Mouse (Mus musculus) kidney, postnatal 0 days (tissue): ENCODE measurements around the gene Stxbp1. TPM values are rescaled to one million over a fixed set of nuclear protein-coding genes. Genes with fewer than 3 reads are reported as not detected.

Experiments used
- ATAC-seq: fragments of 200-750 bp; cut with Nextera tagmentation; replicated peaks from 2 replicates; pipeline ENCODE4 v1.8.0; 2017; ENCODE audit warnings: low read depth, moderate number of reproducible peaks, moderate TSS enrichment, moderate library complexity; ENCODE audit not compliant: low FRiP score
- DNase-seq: peaks from one replicate; pipeline ENCODE4 v3.0.0-alpha.2; 2016; ENCODE audit warnings: low spot score
- H3K27ac ChIP-seq: fragments of 300-500 bp; sonication (generic); 2 replicates; pipeline ENCODE4 v1.5.1; 2014; ENCODE audit warnings: mild to moderate bottlenecking
- H3K27me3 ChIP-seq: fragments of 300-500 bp; sonication (generic); 2 replicates; pipeline ENCODE4 v1.6.1; 2014; ENCODE audit warnings: low read length, mixed read lengths; ENCODE audit not compliant: insufficient read depth
- H3K36me3 ChIP-seq: fragments of 300-500 bp; sonication (generic); 2 replicates; pipeline ENCODE4 v1.6.1; 2014; ENCODE audit warnings: low read length, mixed read lengths; ENCODE audit not compliant: insufficient read depth
- H3K4me1 ChIP-seq: fragments of 300-500 bp; sonication (generic); replicated peaks from 2 replicates; pipeline ENCODE4 v1.6.1; 2014; ENCODE audit warnings: antibody characterized with exemption, low read length, mixed read lengths; ENCODE audit not compliant: insufficient read depth
- H3K4me2 ChIP-seq: fragments of 300-500 bp; sonication (generic); 2 replicates; pipeline ENCODE4 v1.6.1; 2014; ENCODE audit warnings: mild to moderate bottlenecking, low read length, moderate library complexity, mixed read lengths
- H3K4me3 ChIP-seq: fragments of 300-500 bp; sonication (generic); replicated peaks from 2 replicates; pipeline ENCODE4 v1.5.1; 2014; ENCODE audit warnings: low read depth, low read length
- H3K9ac ChIP-seq: fragments of 300-500 bp; sonication (generic); 2 replicates; pipeline ENCODE4 v1.6.1; 2014; ENCODE audit warnings: low read depth, low read length
- H3K9me3 ChIP-seq: fragments of 300-500 bp; sonication (generic); replicated peaks from 2 replicates; pipeline ENCODE4 v1.6.1; 2016; ENCODE audit warnings: low read length, inconsistent platforms, mixed read lengths
- CTCF ChIP-seq: IDR thresholded peaks from 2 replicates; pipeline ENCODE4 v1.5.1; 2016; ENCODE audit warnings: antibody characterized with exemption, low read depth, mild to moderate bottlenecking, moderate library complexity
- WGBS: fragments of 180-500 bp; shearing (Covaris S2); extraction: QIAGEN DNeasy Blood & Tissue Kit; methylation state at CpG from one replicate; pipeline ENCODE4 v1.1.7; 2014; 5-methylcytosine and 5-hydroxymethylcytosine counted together
- polyA plus RNA-seq: library from polyadenylated mRNA; unstranded; fragments of >200 nt; fragmentation: Nextera tagmentation; extraction: Ambion mirVana; gene quantifications from 2 replicates; pipeline ENCODE4 v1.2.1, GENCODE M21; 2015

Stxbp1 gene
- polyA plus RNA-seq, 1 experiment from 2014 or later, result 14.3 TPM

GRCm38 (mm10) chr2:32750887-32751664 lies 96.0 kb downstream of the Stxbp1 start:
- peak; percentile 85 for DNase-seq
- Histone ChIP-seq H3K27ac (peak overlapping the region; percentile 3), H3K4me3 (peak overlapping the region; percentile 26), H3K9me3 (no peaks in the 10 kb centered on the region), H3K4me1 (0 out of 2 replicates have a peak, but pooled peaks cover 5% of the 10 kb centered on the region), H3K4me2 (peak overlapping the region; percentile 61), H3K9ac (no peak overlapping the region), H3K27me3 (no peaks in the 10 kb centered on the region), H3K36me3 (peaks cover 35% of the 10 kb centered on the region; the same call in 1 of the 2 replicates)
- peak; percentile 22; the same call in 1 of the 2 replicates for TF ChIP-seq CTCF
- peak; percentile 91 for ATAC-seq
- 21% methylated on average over 31 of the region's 31 CpGs for WGBS

DNA sequence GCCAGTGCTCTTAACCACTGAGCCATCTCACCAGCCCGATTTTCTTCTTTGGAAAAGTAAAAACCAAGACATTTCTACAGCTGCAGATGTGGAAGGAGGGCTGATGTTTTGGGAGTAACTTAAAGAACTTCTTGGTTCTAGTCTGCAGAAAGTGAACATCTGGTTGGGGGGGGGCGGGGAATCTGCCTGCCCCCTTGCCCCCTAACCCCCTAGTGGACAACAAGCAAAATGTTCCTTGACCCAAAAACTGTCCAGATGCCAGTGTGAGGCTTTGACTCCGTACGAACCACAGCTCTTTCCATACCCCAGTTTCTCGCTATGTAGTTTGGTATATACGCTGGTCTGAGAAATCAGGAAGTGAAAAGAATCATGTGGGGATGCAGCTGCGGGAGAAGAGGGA lies 96.8 kb downstream of the Stxbp1 start:
- Histone ChIP-seq H3K27me3 (no peaks in the 10 kb centered on the region), H3K4me1 (0 out of 2 replicates have a peak, but pooled peaks cover 5% of the 10 kb centered on the region), H3K4me2 (no peak overlapping the region; the same call in 1 of the 2 replicates), H3K36me3 (peaks cover 40% of the 10 kb centered on the region; the same call in 1 of the 2 replicates), H3K4me3 (no peak overlapping the region), H3K9ac (no peak overlapping the region), H3K9me3 (no peaks in the 10 kb centered on the region), H3K27ac (no peak overlapping the region)
- TF ChIP-seq CTCF, result peak; percentile 36; the same call in 1 of the 2 replicates
- ATAC-seq, result no peak
- DNase-seq, result no peak
- 79% methylated on average over 7 of the region's 7 CpGs for WGBS

DNA sequence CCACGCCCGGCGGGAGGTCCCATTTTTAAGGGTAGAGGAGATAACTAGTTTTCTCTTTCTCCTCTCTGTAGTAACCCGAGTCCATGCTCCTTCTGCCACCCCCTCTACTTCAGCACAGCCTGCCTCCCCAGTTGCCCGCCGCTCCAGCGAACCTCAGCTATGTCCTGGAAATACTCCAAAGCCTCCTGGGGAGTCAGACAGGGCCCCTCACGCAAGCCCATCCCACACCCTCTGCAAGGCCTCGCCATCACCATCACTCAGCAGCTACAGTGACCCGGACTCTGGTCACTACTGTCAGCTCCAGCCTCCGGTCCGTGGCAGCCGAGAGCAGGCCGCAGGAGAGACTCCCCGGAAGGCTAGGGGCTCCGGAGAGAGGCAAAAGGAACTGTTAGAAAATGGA lies 98.0 kb downstream of the Stxbp1 start:
- WGBS, result 80% methylated on average over 16 of the region's 16 CpGs
- no peak overlapping the region for H3K9ac ChIP-seq
- no peak for DNase-seq
- TF ChIP-seq CTCF, result no peak
- no peak overlapping the region for H3K27ac ChIP-seq
- peaks cover 33% of the 10 kb centered on the region; the same call in 1 of the 2 replicates for H3K36me3 ChIP-seq
- H3K9me3 ChIP-seq, result no peaks in the 10 kb centered on the region
- H3K27me3 ChIP-seq, result no peaks in the 10 kb centered on the region
- H3K4me1 ChIP-seq, result 0 out of 2 replicates have a peak, but pooled peaks cover 5% of the 10 kb centered on the region
- no peak for ATAC-seq
- no peak overlapping the region for H3K4me3 ChIP-seq
- no peak overlapping the region for H3K4me2 ChIP-seq

- ATAC-seq, result no peak
- Histone ChIP-seq H3K9ac (no peak overlapping the region), H3K4me3 (no peak overlapping the region), H3K9me3 (no peaks in the 10 kb centered on the region), H3K27me3 (no peaks in the 10 kb centered on the region; the same call in 1 of the 2 replicates), H3K27ac (no peak overlapping the region), H3K36me3 (peaks cover 7% of the 10 kb centered on the region; the same call in 1 of the 2 replicates), H3K4me2 (no peak overlapping the region), H3K4me1 (peaks cover 13% of the 10 kb centered on the region; the same call in 1 of the 2 replicates)
- 71% methylated on average over 15 of the region's 15 CpGs for WGBS
- TF ChIP-seq CTCF, result no peak
- no peak for DNase-seq
Observed at GRCm38 (mm10) chr2:32744272-32744982, 102.6 kb downstream of the Stxbp1 start.

DNA sequence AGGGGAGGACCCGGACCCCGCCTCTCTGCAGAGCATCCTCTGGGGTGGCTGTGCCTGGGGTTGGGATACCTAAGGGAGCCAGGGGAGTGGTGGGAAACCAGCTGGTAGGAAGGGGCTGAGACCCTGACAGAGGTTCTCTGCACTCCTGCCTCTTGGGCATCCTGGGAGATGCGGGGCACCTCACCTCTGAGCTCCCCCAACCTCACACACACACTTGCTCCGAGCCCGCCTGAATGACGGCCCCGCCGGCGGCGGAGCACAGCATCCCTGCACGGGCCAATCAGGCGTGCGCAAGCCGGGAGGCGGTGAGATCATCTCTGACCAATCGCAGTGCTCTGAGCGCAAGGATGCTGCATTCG lies 104.9 kb downstream of the Stxbp1 start:
- no peak for DNase-seq
- Histone ChIP-seq H3K27me3 (no peaks in the 10 kb centered on the region; the same call in 1 of the 2 replicates), H3K9me3 (no peaks in the 10 kb centered on the region), H3K9ac (no peak overlapping the region), H3K36me3 (peaks cover 7% of the 10 kb centered on the region; the same call in 1 of the 2 replicates), H3K4me2 (peak overlapping the region; percentile 70; the same call in 1 of the 2 replicates), H3K4me1 (peaks cover 13% of the 10 kb centered on the region; the same call in 1 of the 2 replicates), H3K27ac (no peak overlapping the region), H3K4me3 (0 out of 2 replicates have a peak overlapping the region, but pooled peaks have one; percentile 28)
- peak; percentile 38; the same call in 1 of the 2 replicates for ATAC-seq
- WGBS, result 25% methylated on average over 18 of the region's 18 CpGs
- TF ChIP-seq CTCF, result no peak
